Mouse (Mus musculus) heart, embryonic 12.5 days (tissue): ENCODE measurements at regions not wholly inside any gene's neighbourhood (a gene's known extent, or its start where the extent isn't known, plus 50 kb on each side); places are given as distances from the start of the nearest gene placed in this dataset.

ENCODE experiments used
- ATAC-seq: fragments of 200-750 bp; cut with Nextera tagmentation; 2 replicates; pipeline ENCODE4 v1.8.0; 2017; ENCODE audit warnings: moderate TSS enrichment, moderate library complexity; ENCODE audit not compliant: insufficient number of reproducible peaks, low FRiP score
- H3K27ac ChIP-seq: fragments of 300-500 bp; sonication (generic); 2 replicates; pipeline ENCODE4 v1.5.1; 2016; ENCODE audit warnings: mild to moderate bottlenecking, moderate library complexity; ENCODE audit not compliant: poor library complexity, severe bottlenecking
- H3K27me3 ChIP-seq: fragments of 300-500 bp; sonication (generic); replicated peaks from 2 replicates; pipeline ENCODE4 v1.6.1; 2016; ENCODE audit warnings: mild to moderate bottlenecking, moderate library complexity
- H3K36me3 ChIP-seq: fragments of 300-500 bp; sonication (generic); 2 replicates; pipeline ENCODE4 v1.6.1; 2016; ENCODE audit warnings: mild to moderate bottlenecking, moderate library complexity
- H3K4me1 ChIP-seq: fragments of 300-500 bp; sonication (generic); replicated peaks from 2 replicates; pipeline ENCODE4 v1.6.1; 2016; ENCODE audit warnings: mild to moderate bottlenecking
- H3K4me2 ChIP-seq: fragments of 300-500 bp; sonication (generic); 2 replicates; pipeline ENCODE4 v1.6.1; 2016; ENCODE audit warnings: mild to moderate bottlenecking, moderate library complexity
- H3K4me3 ChIP-seq: fragments of 300-500 bp; sonication (generic); 2 replicates; pipeline ENCODE4 v1.5.1; 2016; ENCODE audit warnings: mild to moderate bottlenecking
- H3K9ac ChIP-seq: fragments of 300-500 bp; sonication (generic); 2 replicates; pipeline ENCODE4 v1.6.1; 2016; ENCODE audit warnings: mild to moderate bottlenecking, moderate library complexity
- H3K9me3 ChIP-seq: fragments of 300-500 bp; sonication (generic); replicated peaks from 2 replicates; pipeline ENCODE4 v1.6.1; 2016; ENCODE audit warnings: mild to moderate bottlenecking, moderate library complexity
- WGBS: fragments of 180-500 bp; shearing (Covaris S2); methylation state at CpG from one replicate; pipeline ENCODE4 v1.1.7; 2016; 5-methylcytosine and 5-hydroxymethylcytosine counted together

- Histone ChIP-seq H3K27me3 (no peaks in the 10 kb centered on the region), H3K4me1 (peaks cover 8% of the 10 kb centered on the region), H3K4me3 (no peak overlapping the region), H3K4me2 (no peak overlapping the region), H3K36me3 (no peaks in the 10 kb centered on the region), H3K27ac (no peak overlapping the region), H3K9ac (no peak overlapping the region), H3K9me3 (no peaks in the 10 kb centered on the region)
- ATAC-seq = no peak
- WGBS = 83% methylated on average over 9 of the region's 9 CpGs
These were observed 64.1 kb upstream of the Slc35c1 start for GRCm38 (mm10) chr2:92524346-92524905.

- no peaks in the 10 kb centered on the region for H3K27me3 ChIP-seq
- WGBS = 61% methylated on average over 13 of the region's 13 CpGs
These were observed 63.1 kb upstream of the Slc35c1 start for GRCm38 (mm10) chr2:92523321-92523895.

GRCm38 (mm10) chr2:92521527-92521926 lies 61.2 kb upstream of the Slc35c1 start:
- Histone ChIP-seq H3K9me3 (no peaks in the 10 kb centered on the region), H3K4me1 (peaks cover 8% of the 10 kb centered on the region), H3K4me2 (no peak overlapping the region), H3K9ac (no peak overlapping the region), H3K4me3 (no peak overlapping the region), H3K27ac (no peak overlapping the region), H3K36me3 (no peaks in the 10 kb centered on the region), H3K27me3 (no peaks in the 10 kb centered on the region)
- 75% methylated on average over 8 of the region's 8 CpGs for WGBS
- ATAC-seq = no peak

More at GRCm38 (mm10) chr2:92523321-92523895, 63.1 kb upstream of the Slc35c1 start:
- H3K4me1 ChIP-seq = peaks cover 8% of the 10 kb centered on the region
- no peaks in the 10 kb centered on the region for H3K9me3 ChIP-seq
- no peak overlapping the region for H3K9ac ChIP-seq
- no peak overlapping the region for H3K4me3 ChIP-seq
- no peak overlapping the region for H3K27ac ChIP-seq
- no peak overlapping the region for H3K4me2 ChIP-seq
- no peak for ATAC-seq
- no peaks in the 10 kb centered on the region for H3K36me3 ChIP-seq

- WGBS = 75% methylated on average over 8 of the region's 8 CpGs
- ATAC-seq = no peak
These were observed 59.1 kb upstream of the Slc35c1 start for GRCm38 (mm10) chr2:92519396-92519795.

GRCm38 (mm10) chr2:92518891-92519290 lies 58.6 kb upstream of the Slc35c1 start:
- ATAC-seq = no peak
- no peak overlapping the region for H3K9ac ChIP-seq
- H3K4me3 ChIP-seq = no peak overlapping the region
- H3K9me3 ChIP-seq = no peaks in the 10 kb centered on the region
- no peak overlapping the region for H3K4me2 ChIP-seq
- H3K4me1 ChIP-seq = no peaks in the 10 kb centered on the region
- H3K36me3 ChIP-seq = no peaks in the 10 kb centered on the region
- no peak overlapping the region for H3K27ac ChIP-seq
- H3K27me3 ChIP-seq = no peaks in the 10 kb centered on the region
- 76% methylated on average over 8 of the region's 8 CpGs for WGBS

More at GRCm38 (mm10) chr2:92519396-92519795, 59.1 kb upstream of the Slc35c1 start:
- no peaks in the 10 kb centered on the region for H3K36me3 ChIP-seq
- no peaks in the 10 kb centered on the region for H3K27me3 ChIP-seq
- no peak overlapping the region for H3K4me3 ChIP-seq
- H3K9ac ChIP-seq = no peak overlapping the region
- H3K9me3 ChIP-seq = no peaks in the 10 kb centered on the region
- no peak overlapping the region for H3K27ac ChIP-seq
- H3K4me2 ChIP-seq = no peak overlapping the region
- no peaks in the 10 kb centered on the region for H3K4me1 ChIP-seq

GRCm38 (mm10) chr2:92514961-92515360 lies 54.6 kb upstream of the Slc35c1 start:
- Histone ChIP-seq H3K27ac (no peak overlapping the region), H3K9me3 (no peaks in the 10 kb centered on the region), H3K4me1 (no peaks in the 10 kb centered on the region), H3K9ac (no peak overlapping the region), H3K36me3 (no peaks in the 10 kb centered on the region), H3K4me3 (no peak overlapping the region), H3K27me3 (no peaks in the 10 kb centered on the region), H3K4me2 (no peak overlapping the region)
- 52% methylated on average over 6 of the region's 6 CpGs for WGBS
- ATAC-seq = no peak

- no peak overlapping the region for H3K9ac ChIP-seq
- H3K4me1 ChIP-seq = no peaks in the 10 kb centered on the region
- no peaks in the 10 kb centered on the region for H3K36me3 ChIP-seq
- H3K4me2 ChIP-seq = no peak overlapping the region
- no peaks in the 10 kb centered on the region for H3K9me3 ChIP-seq
- no peak for ATAC-seq
- no peaks in the 10 kb centered on the region for H3K27me3 ChIP-seq
- 72% methylated on average over 6 of the region's 6 CpGs for WGBS
- H3K27ac ChIP-seq = no peak overlapping the region
- no peak overlapping the region for H3K4me3 ChIP-seq
These were observed 51.7 kb upstream of the Slc35c1 start for GRCm38 (mm10) chr2:92511771-92512744.
